Mouse (Mus musculus): Measurements from ENCODE around the gene Usp10.

DNA sequence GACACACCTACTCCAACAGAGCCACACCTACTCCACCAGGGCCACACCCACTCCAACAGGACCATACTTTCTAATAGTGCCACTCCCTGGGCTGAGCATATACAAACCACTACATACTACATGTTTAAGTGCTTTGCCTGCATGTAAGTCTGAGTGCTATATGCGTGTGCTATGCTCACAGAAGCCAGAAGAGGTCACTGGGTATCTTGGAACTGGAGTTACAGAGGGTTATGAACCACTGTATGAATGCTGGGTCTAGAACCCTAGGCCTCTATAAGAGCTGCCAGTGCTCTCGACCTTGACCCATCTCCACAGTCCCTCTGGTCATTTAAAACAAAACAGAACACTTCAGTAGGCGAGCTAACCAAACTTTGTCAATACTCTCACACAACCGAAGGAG, 71.1 kb downstream of the Usp10 start:
- TF ChIP-seq CTCF (IDR thresholded peaks at IDR 0.05; ENCODE audit: extremely low read depth, insufficient read length, insufficient replicate concordance, low read depth, low read length) = no peak
- no peak for TF ChIP-seq POLR2A (IDR thresholded peaks at IDR 0.05; ENCODE audit: low read depth, low read length)

Data from small intestine, adult 2 months (tissue).